Mouse (Mus musculus) ES-E14 (cell line): ENCODE measurements around the gene Klhl9.

Source experiments
- CHD2 ChIP-seq: IDR thresholded peaks from 2 replicates; pipeline ENCODE4 v1.6.1; 2014; ENCODE audit warnings: mild to moderate bottlenecking, low read depth, low read length, inconsistent platforms
- MAFK ChIP-seq: IDR thresholded peaks from 2 replicates; pipeline ENCODE4 v1.6.1; 2014; ENCODE audit warnings: mild to moderate bottlenecking, low read depth, low read length, inconsistent platforms; ENCODE audit not compliant: insufficient read depth
- ZC3H11A ChIP-seq: IDR thresholded peaks from 2 replicates; pipeline ENCODE4 v1.6.1; 2012; ENCODE audit warnings: low read depth, mild to moderate bottlenecking, inconsistent platforms, low read length, borderline replicate concordance
- ZNF384 ChIP-seq: IDR thresholded peaks from 2 replicates; pipeline ENCODE4 v1.6.1; 2012; ENCODE audit warnings: low read depth, low read length, inconsistent platforms

DNA sequence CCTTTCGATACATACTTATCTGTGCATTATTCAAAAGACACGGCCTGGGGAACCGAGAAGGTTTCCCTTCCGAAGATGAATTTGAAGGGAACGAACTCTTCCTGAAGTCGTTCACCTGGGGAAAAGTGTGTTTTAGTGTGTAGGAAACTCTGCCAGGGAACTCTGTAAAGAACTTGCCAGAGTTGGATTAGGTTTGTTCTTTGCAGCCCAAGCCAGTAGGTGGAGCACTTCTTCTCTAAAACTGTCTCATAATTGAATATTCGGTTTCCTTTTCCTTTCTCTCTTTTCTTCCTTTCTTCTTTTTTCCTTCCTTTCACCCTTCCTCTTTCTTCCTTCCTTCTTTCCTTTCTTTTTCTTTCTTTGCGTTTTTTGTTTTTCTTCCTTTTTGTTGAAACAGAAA is 41.9 kb downstream of the Klhl9 start:
- TF ChIP-seq ZNF384 (no peak), ZC3H11A (no peak), MAFK (no peak), CHD2 (no peak)
